Mouse (Mus musculus): Measurements from ENCODE around the gene Susd6. TPM values are rescaled to one million over a fixed set of nuclear protein-coding genes. Genes with fewer than 3 reads are reported as not detected.

Gene Susd6
- total RNA-seq, 2 experiments from 2014 or later = 36.3 to 36.5 TPM

DNA sequence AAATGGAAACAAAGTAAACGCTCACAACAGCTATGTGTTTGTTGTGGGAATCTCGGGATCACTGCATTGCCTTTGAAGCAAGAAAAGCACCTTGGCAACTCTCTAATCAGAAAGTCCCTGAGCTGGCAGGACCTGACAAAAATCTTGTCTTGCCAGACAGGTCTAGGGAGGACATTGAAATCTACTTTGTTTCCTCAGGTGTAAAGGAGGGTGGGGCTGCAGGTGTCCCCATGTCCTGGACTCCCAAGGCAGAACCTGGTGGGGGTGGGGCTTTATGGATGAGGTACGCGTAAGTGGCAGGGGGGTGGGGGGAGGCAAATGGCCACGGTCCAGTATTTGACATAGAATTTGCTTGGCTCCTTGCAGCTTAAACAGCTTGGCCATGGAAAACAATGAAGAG lies 133.3 kb downstream of the Susd6 start:
- DNase-seq (ENCODE audit: low spot score in 2 of 2) = no peak

DNA sequence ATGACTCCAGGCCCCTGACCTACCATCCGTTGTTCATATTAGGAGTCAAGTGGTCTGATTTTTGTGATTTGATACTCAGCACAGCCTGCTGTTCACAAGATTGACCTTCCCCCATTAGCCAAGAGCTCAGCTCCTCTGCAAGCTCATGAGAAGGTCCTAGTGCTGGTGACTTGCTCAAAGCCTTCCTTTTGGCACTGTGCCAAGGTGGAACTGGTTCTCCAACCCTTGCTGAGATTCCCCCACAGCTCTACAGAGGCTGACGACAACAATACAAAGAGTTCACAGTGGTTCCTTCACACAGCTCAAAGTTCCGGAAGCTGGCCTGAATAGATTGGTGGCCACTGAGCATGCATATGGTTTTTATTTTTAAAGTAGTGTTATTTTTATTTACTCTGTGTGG lies 133.9 kb downstream of the Susd6 start:
- peak in 1 of 2 experiments; percentile 34 for DNase-seq (ENCODE audit: low spot score in 2 of 2)

DNA sequence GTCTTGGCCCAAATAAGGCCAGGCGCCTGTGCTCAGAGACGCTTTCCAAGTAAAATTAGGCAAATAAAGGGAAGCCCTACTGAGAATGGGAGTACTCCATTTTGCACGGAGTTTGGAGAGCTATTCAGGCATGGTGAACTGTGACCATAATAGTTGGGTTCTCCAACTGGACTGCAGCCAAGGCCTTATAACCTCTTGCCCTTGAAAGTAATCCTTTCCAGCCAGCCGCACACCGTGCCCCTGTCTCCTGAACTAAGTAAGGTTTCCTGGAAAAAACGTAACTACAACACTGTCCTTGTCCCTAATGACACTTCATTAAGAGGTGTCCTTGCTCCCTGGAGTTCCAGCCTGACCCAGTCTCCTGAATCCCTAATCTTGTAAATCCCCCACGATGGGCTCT lies 135.6 kb downstream of the Susd6 start:
- no peak for DNase-seq (ENCODE audit: low spot score in 2 of 2)

DNA sequence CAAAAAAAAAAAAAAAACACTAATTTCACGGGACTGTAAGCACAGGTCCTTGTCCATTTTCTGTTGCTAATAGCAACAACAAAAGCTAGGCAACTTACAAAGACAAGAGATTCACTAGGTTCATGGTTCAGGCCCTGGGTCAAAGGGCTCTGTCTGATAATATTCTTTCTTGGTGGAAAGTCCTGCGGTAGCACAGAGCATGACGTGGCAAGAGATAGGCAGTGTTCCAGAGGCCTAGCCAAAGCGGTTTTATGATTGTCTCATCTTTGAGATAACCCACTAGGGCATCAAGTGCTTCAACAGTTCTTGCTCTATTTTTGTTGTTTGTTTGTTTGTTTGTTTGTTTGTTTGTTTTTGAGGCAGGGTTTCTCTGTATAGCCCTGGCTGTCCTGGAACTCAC lies 136.2 kb downstream of the Susd6 start:
- DNase-seq (ENCODE audit: low spot score in 2 of 2) = no peak

DNA sequence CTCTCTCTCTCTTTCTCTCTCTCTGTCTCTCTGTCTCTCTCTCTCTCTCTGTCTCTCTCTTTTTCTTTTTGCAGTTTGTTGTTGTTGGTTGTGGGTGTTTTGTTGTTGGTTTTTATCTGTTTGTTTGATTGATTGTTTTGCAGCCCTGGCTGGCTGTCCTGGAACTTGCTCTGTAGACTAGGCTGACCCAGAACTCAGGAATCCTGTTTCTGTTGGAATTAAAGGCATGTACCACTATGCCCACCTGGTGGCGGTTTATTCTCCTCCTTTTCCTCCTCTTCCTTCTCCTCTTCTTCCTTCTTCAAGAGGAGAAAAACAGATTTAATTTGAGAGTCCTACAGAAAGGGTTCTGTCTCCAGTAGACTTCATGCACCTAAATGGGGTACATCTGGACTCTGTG lies 137.2 kb downstream of the Susd6 start:
- no peak for DNase-seq (ENCODE audit: low spot score in 2 of 2)

DNA sequence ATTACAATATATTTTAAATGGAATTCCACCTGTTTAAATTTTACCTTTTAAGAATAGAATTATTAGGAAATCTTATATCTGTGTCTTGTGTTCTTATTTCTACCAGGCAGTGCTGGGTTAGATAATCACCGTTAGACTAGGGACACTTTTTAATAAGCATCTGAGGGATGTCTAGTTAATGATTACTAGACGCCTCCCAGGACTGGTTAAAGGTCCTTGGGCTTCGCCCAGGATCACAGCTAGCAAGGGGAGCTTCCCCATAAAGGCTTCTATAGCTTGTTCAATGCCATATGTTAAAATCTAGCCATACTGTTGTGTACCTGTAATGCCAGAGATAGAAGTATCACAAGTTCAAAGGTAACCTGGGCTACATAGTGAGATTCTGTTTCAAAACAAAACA lies 138.6 kb downstream of the Susd6 start:
- no peak for DNase-seq (ENCODE audit: low spot score in 2 of 2)

DNA sequence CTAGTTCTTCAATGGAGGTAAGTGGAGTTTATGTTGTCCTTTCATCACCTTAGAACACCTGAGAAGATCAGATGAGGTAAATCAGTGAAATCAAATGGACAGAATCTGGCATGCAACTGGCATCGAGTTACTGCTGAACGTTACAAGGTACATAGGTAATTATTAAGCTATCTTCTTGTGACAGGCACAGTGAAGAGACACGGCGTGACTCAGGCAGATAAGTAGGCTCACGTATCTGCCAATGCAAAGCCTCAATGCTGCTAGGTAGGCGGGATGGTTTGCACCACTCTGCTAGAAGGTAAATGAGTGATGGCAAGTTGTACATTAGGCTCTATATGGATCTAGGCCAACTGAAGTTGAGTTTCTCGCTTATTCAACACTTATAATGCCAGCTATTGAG lies 139.8 kb downstream of the Susd6 start:
- DNase-seq (ENCODE audit: low spot score in 2 of 2) = no peak

Other genes with a start within 250 kb of the Susd6 start
- gene Slc39a9, start 146.6 kb upstream of the Susd6 start, total RNA-seq (2021) = 10 to 100 TPM; 41.9 to 42.6 TPM
- 10 to 100 TPM; 74.7 to 76.8 TPM for gene Erh, start 146.2 kb upstream of the Susd6 start, total RNA-seq (2021)
- gene Plekhd1, start 97.9 kb upstream of the Susd6 start, total RNA-seq (2021) = 1 to 10 TPM; 6.8 to 7.4 TPM
- gene Ccdc177, start 29.8 kb upstream of the Susd6 start, total RNA-seq (2021) = 10 to 100 TPM; 18.1 to 19.0 TPM
- 100 to 1,000 TPM; 399 to 525 TPM for gene Srsf5, start 155.0 kb downstream of the Susd6 start, total RNA-seq (2021)
- gene Slc10a1, start 178.2 kb downstream of the Susd6 start, total RNA-seq (2021) = not detected
- gene Smoc1, start 236.3 kb downstream of the Susd6 start, total RNA-seq (2021) = 10 to 100 TPM; 12.1 to 13.9 TPM